Mouse (Mus musculus): ENCODE measurements at regions not wholly inside any gene's neighbourhood (a gene's known extent, or its start where the extent isn't known, plus 50 kb on each side); places are given as distances from the start of the nearest gene placed in this dataset.

- Histone ChIP-seq H3K4me1 (ENCODE audit: control insufficient read depth, insufficient read depth, low read length) (no peaks in the 10 kb centered on the region), H3K9ac (replicated peaks; ENCODE audit: low read length) (no peak overlapping the region), H3K36me3 (replicated peaks; ENCODE audit: control insufficient read depth, insufficient read depth, low read depth, low read length) (no peaks in the 10 kb centered on the region), H3K27me3 (ENCODE audit: control insufficient read depth, insufficient read depth, low read length) (no peaks in the 10 kb centered on the region), H3K9me3 (replicated peaks; ENCODE audit: control insufficient read depth, low read length) (no peaks in the 10 kb centered on the region), H3K4me3 (ENCODE audit: low read depth, low read length) (no peak overlapping the region), H3K27ac (replicated peaks; ENCODE audit: low read depth, low read length) (no peak overlapping the region), H3K4me2 (ENCODE audit: low read depth, low read length) (no peak overlapping the region)
- DNase-seq (ENCODE audit: low spot score) (no peak), ATAC-seq (replicated peaks; ENCODE audit: insufficient number of reproducible peaks, low FRiP score, low TSS enrichment, low read depth) (no peak)
- 66% methylated on average over 6 of the region's 6 CpGs for WGBS
Observed at GRCm38 (mm10) chr10:20891426-20891825, 60.9 kb upstream of the Ahi1 start.

GRCm38 (mm10) chr10:20883618-20884017 is 68.7 kb upstream of the Ahi1 start:
- Histone ChIP-seq H3K4me1 (ENCODE audit: control insufficient read depth, insufficient read depth, low read length) (no peaks in the 10 kb centered on the region), H3K4me3 (ENCODE audit: low read depth, low read length) (no peak overlapping the region), H3K27ac (replicated peaks; ENCODE audit: low read depth, low read length) (no peak overlapping the region), H3K9me3 (replicated peaks; ENCODE audit: control insufficient read depth, low read length) (no peaks in the 10 kb centered on the region), H3K27me3 (ENCODE audit: control insufficient read depth, insufficient read depth, low read length) (no peaks in the 10 kb centered on the region), H3K4me2 (ENCODE audit: low read depth, low read length) (no peak overlapping the region), H3K36me3 (replicated peaks; ENCODE audit: control insufficient read depth, insufficient read depth, low read depth, low read length) (no peaks in the 10 kb centered on the region), H3K9ac (replicated peaks; ENCODE audit: low read length) (no peak overlapping the region)
- WGBS = 90% methylated on average over 5 of the region's 5 CpGs
- ATAC-seq (replicated peaks; ENCODE audit: insufficient number of reproducible peaks, low FRiP score, low TSS enrichment, low read depth) (no peak), DNase-seq (ENCODE audit: low spot score) (no peak)

- ATAC-seq (replicated peaks; ENCODE audit: insufficient number of reproducible peaks, low FRiP score, low TSS enrichment, low read depth) (no peak), DNase-seq (ENCODE audit: low spot score) (no peak)
- Histone ChIP-seq H3K4me1 (ENCODE audit: control insufficient read depth, insufficient read depth, low read length) (no peaks in the 10 kb centered on the region), H3K4me3 (ENCODE audit: low read depth, low read length) (no peak overlapping the region), H3K27me3 (ENCODE audit: control insufficient read depth, insufficient read depth, low read length) (no peaks in the 10 kb centered on the region), H3K27ac (replicated peaks; ENCODE audit: low read depth, low read length) (no peak overlapping the region), H3K36me3 (replicated peaks; ENCODE audit: control insufficient read depth, insufficient read depth, low read depth, low read length) (no peaks in the 10 kb centered on the region), H3K4me2 (ENCODE audit: low read depth, low read length) (no peak overlapping the region), H3K9ac (replicated peaks; ENCODE audit: low read length) (no peak overlapping the region), H3K9me3 (replicated peaks; ENCODE audit: control insufficient read depth, low read length) (no peaks in the 10 kb centered on the region)
- 90% methylated on average over 8 of the region's 8 CpGs for WGBS
Observed at GRCm38 (mm10) chr10:20882599-20882998, 69.7 kb upstream of the Ahi1 start.

- H3K9ac ChIP-seq (replicated peaks; ENCODE audit: low read length) = no peak overlapping the region
- no peak for ATAC-seq (replicated peaks; ENCODE audit: insufficient number of reproducible peaks, low FRiP score, low TSS enrichment, low read depth)
- H3K4me2 ChIP-seq (ENCODE audit: low read depth, low read length) = no peak overlapping the region
- no peak overlapping the region for H3K4me3 ChIP-seq (ENCODE audit: low read depth, low read length)
- H3K36me3 ChIP-seq (replicated peaks; ENCODE audit: control insufficient read depth, insufficient read depth, low read depth, low read length) = no peaks in the 10 kb centered on the region
- H3K27me3 ChIP-seq (ENCODE audit: control insufficient read depth, insufficient read depth, low read length) = no peaks in the 10 kb centered on the region
- DNase-seq (ENCODE audit: low spot score) = no peak
- H3K9me3 ChIP-seq (replicated peaks; ENCODE audit: control insufficient read depth, low read length) = no peaks in the 10 kb centered on the region
- H3K27ac ChIP-seq (replicated peaks; ENCODE audit: low read depth, low read length) = no peak overlapping the region
- no peaks in the 10 kb centered on the region for H3K4me1 ChIP-seq (ENCODE audit: control insufficient read depth, insufficient read depth, low read length)
- 86% methylated on average over 4 of the region's 4 CpGs for WGBS
Observed at GRCm38 (mm10) chr10:20880251-20880650, 72.1 kb upstream of the Ahi1 start.

- 87% methylated on average over 8 of the region's 8 CpGs for WGBS
- ATAC-seq (replicated peaks; ENCODE audit: insufficient number of reproducible peaks, low FRiP score, low TSS enrichment, low read depth) (no peak), DNase-seq (ENCODE audit: low spot score) (no peak)
- Histone ChIP-seq H3K4me2 (ENCODE audit: low read depth, low read length) (no peak overlapping the region), H3K9me3 (replicated peaks; ENCODE audit: control insufficient read depth, low read length) (no peaks in the 10 kb centered on the region), H3K4me3 (ENCODE audit: low read depth, low read length) (no peak overlapping the region), H3K9ac (replicated peaks; ENCODE audit: low read length) (no peak overlapping the region), H3K36me3 (replicated peaks; ENCODE audit: control insufficient read depth, insufficient read depth, low read depth, low read length) (no peaks in the 10 kb centered on the region), H3K27ac (replicated peaks; ENCODE audit: low read depth, low read length) (no peak overlapping the region), H3K27me3 (ENCODE audit: control insufficient read depth, insufficient read depth, low read length) (no peaks in the 10 kb centered on the region), H3K4me1 (ENCODE audit: control insufficient read depth, insufficient read depth, low read length) (no peaks in the 10 kb centered on the region)
Observed at GRCm38 (mm10) chr10:20879482-20879881, 72.9 kb upstream of the Ahi1 start.

GRCm38 (mm10) chr10:20867076-20867475 is 85.3 kb upstream of the Ahi1 start:
- no peak for DNase-seq (ENCODE audit: low spot score)
- Histone ChIP-seq H3K4me1 (ENCODE audit: control insufficient read depth, insufficient read depth, low read length) (no peaks in the 10 kb centered on the region), H3K4me3 (ENCODE audit: low read depth, low read length) (no peak overlapping the region), H3K27ac (replicated peaks; ENCODE audit: low read depth, low read length) (no peak overlapping the region), H3K9ac (replicated peaks; ENCODE audit: low read length) (no peak overlapping the region), H3K36me3 (replicated peaks; ENCODE audit: control insufficient read depth, insufficient read depth, low read depth, low read length) (no peaks in the 10 kb centered on the region), H3K4me2 (ENCODE audit: low read depth, low read length) (no peak overlapping the region), H3K9me3 (replicated peaks; ENCODE audit: control insufficient read depth, low read length) (no peaks in the 10 kb centered on the region), H3K27me3 (ENCODE audit: control insufficient read depth, insufficient read depth, low read length) (no peaks in the 10 kb centered on the region)
- WGBS = 87% methylated on average over 12 of the region's 12 CpGs
- no peak for ATAC-seq (replicated peaks; ENCODE audit: insufficient number of reproducible peaks, low FRiP score, low TSS enrichment, low read depth)

- Histone ChIP-seq H3K4me1 (ENCODE audit: control insufficient read depth, insufficient read depth, low read length) (no peaks in the 10 kb centered on the region), H3K27ac (replicated peaks; ENCODE audit: low read depth, low read length) (no peak overlapping the region), H3K4me3 (ENCODE audit: low read depth, low read length) (no peak overlapping the region), H3K27me3 (ENCODE audit: control insufficient read depth, insufficient read depth, low read length) (no peaks in the 10 kb centered on the region), H3K9ac (replicated peaks; ENCODE audit: low read length) (no peak overlapping the region), H3K9me3 (replicated peaks; ENCODE audit: control insufficient read depth, low read length) (no peaks in the 10 kb centered on the region), H3K36me3 (replicated peaks; ENCODE audit: control insufficient read depth, insufficient read depth, low read depth, low read length) (no peaks in the 10 kb centered on the region), H3K4me2 (ENCODE audit: low read depth, low read length) (no peak overlapping the region)
- WGBS = 88% methylated on average over 4 of the region's 4 CpGs
- no peak for ATAC-seq (replicated peaks; ENCODE audit: insufficient number of reproducible peaks, low FRiP score, low TSS enrichment, low read depth)
- no peak for DNase-seq (ENCODE audit: low spot score)
Observed at GRCm38 (mm10) chr10:20865031-20865430, 87.3 kb upstream of the Ahi1 start.

- Histone ChIP-seq H3K36me3 (replicated peaks; ENCODE audit: control insufficient read depth, insufficient read depth, low read depth, low read length) (no peaks in the 10 kb centered on the region), H3K9ac (replicated peaks; ENCODE audit: low read length) (no peak overlapping the region), H3K4me3 (ENCODE audit: low read depth, low read length) (no peak overlapping the region), H3K4me1 (ENCODE audit: control insufficient read depth, insufficient read depth, low read length) (no peaks in the 10 kb centered on the region; the same call in 1 of the 2 replicates), H3K9me3 (replicated peaks; ENCODE audit: control insufficient read depth, low read length) (no peaks in the 10 kb centered on the region), H3K27me3 (ENCODE audit: control insufficient read depth, insufficient read depth, low read length) (no peaks in the 10 kb centered on the region), H3K4me2 (ENCODE audit: low read depth, low read length) (no peak overlapping the region), H3K27ac (replicated peaks; ENCODE audit: low read depth, low read length) (no peak overlapping the region)
- WGBS = 88% methylated on average over 4 of the region's 4 CpGs
- DNase-seq (ENCODE audit: low spot score) (no peak), ATAC-seq (replicated peaks; ENCODE audit: insufficient number of reproducible peaks, low FRiP score, low TSS enrichment, low read depth) (no peak)
Observed at GRCm38 (mm10) chr10:20857413-20857812, 94.9 kb upstream of the Ahi1 start.

All from embryonic facial prominence, embryonic 11.5 days (tissue).